Mouse (Mus musculus): ENCODE results near the gene Cd40lg.

The Cd40lg gene

DNA sequence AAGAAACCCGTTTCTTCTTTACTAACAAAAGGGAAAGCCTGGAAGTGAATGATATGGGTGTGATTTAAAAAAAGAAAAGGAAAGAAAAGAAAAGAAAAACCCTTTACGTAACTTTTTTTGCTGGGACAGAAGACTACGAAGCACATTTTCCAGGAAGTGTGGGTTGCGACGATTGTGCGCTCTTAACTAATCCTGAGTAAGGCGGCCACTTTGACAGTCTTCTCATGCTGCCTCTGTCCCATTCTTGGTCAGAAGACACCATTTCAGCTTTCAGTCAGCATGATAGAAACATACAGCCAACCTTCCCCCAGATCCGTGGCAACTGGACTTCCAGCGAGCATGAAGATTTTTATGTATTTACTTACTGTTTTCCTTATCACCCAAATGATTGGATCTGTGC is at the start of gene Cd40lg:
Cd40lg (plus strand) TSS at position 268 of the 400 bp plus-strand sequence.
- no peak for DNase-seq (ENCODE audit: inconsistent age in 2 of 2, low spot score in 1 of 2)

DNA sequence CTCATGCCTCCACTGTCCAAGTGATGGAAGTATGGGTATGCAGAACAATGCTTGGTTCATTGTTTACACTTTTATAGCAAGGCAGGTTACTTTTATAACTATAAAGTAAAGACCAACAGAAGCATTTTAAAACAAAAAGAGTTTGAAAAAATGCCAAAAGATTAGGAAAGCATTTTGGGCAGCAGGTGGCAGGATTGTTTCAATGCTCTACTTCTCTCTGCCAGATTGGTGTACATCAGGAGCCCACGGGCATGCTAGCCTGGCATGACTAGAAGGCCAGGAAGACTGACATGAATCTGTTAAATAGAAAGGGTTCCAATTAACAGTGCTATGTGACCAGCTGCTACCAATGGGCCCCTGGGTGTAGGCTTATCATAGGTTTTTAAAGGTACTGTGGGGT is 45.4 kb upstream of the Cd40lg start:
- DNase-seq (ENCODE audit: inconsistent age in 2 of 2, low spot score in 1 of 2), result no peak

DNA sequence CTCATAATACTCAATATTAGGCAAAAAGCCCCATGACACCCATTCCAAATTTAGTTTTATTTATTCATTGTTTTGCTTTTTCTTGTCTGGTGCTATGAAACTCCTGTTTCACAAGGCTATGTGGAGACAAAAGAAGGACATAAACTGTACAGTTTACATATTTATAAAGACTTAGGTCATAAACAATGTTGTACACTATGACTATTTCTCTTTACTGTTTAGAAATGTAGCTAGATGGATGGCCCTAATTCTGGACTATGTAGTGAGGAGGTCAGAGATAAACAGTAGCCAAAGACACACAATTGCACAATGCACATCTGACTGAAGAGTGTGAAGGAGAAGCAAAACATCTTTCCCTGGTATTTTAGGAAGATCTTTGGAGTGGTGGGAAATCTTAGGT is 40.7 kb upstream of the Cd40lg start:
- DNase-seq (ENCODE audit: inconsistent age in 2 of 2, low spot score in 1 of 2), result no peak

DNA sequence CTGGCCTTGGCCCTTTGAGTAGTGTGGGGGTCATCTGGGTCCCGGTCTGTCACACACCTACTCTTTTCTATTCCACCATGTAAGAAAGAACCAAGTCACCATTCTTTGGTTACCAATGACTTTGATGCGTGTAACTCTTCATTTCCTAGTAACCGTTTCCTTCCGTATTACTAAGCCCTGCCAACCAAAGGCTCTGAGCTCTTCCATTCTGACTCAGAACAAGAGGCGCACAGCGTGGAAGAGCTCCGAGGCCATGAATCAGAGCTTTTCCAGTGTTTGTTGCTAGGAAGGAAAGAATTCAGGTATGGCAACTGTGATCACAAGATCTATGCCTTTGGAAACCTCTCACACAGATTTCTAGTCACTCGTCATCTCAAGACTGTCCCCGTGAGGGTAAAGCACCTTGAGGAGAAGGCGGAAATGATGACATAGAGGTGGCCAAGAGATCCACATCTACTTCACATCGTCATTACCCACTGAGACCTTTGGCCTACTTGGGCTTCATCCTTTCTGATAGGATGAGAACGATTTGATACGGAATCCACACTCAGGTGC is 34.6 kb upstream of the Cd40lg start:
- DNase-seq (ENCODE audit: inconsistent age in 2 of 2, low spot score in 1 of 2), result no peak

DNA sequence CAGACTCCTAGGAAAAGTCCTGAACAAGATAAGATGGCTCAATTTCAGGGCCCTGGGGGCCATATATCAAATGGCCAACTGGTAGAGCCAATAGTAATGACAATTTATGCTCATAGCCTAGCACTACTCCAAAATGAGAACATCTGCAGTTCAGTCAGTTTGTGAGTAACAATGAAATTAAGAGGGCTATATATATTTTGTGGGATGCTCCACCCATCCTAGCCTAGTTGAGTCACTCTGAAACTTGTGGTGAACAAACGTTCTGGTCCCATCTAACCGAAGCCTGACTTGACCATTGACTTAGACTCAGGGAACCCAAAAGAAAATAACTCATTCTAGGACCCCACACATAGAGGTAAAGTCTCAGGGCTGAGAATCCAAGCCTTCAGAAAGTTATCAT is 29.5 kb upstream of the Cd40lg start:
- DNase-seq (ENCODE audit: inconsistent age in 2 of 2, low spot score in 1 of 2), result no peak

DNA sequence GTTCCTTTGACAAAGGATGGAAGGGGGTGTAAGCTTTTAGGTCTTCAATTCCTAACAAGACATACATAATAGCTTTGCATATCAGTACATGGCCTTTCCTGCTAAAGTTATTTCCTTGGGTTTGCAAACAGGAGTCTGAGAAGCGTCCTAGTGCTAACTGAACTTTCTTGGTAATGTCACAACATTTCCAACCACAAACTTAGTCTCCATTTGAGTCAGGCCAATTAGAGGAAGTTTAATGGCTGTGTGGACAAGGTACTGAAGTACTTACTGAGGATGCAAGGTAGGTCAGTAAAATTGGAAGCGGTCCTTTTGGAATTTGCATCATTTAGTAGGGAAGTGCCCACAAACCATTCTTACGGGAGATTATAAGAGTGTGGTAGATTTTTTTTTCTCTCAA is 28.6 kb upstream of the Cd40lg start:
- no peak for DNase-seq (ENCODE audit: inconsistent age in 2 of 2, low spot score in 1 of 2)

DNA sequence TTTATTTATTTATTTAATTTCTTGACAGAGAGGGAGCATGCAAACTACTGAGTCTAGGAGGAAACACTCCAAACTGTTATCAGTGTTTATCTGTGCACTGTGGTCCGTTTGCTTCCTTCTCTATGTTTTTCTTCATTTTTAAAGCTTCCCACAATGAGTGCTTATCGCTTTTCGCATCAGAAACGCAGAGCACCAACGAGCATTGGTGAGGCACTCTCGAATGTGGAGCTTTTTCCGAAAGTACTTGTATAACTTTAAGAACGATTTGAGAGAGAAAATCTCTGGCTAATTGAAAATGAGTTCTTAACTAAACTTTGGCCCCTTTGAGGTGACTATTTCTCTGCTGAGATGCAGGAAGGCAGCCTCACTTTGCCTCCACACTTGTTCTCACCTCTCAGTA is 24.6 kb upstream of the Cd40lg start:
- DNase-seq (ENCODE audit: inconsistent age in 2 of 2, low spot score in 1 of 2), result no peak

DNA sequence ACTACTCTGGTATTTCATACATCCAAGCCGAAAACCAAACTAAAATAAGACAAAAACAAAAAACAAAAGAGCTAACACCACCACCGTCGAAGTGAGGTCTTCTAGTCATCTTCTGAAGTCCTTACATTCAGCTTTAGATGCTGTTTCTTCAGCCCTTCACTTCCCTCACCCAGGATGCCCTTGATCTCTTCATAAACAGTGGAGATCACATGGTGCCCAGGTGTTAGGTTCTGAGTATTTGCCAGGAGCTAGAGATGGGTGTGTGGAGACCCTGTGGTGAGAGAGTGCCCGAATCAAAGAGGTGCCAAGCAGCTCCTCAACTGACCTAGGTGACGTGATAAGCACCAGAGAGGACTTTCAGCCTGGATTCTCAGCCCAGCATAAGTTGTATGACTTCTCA is 22.6 kb upstream of the Cd40lg start:
- no peak for DNase-seq (ENCODE audit: inconsistent age in 2 of 2, low spot score in 1 of 2)

DNA sequence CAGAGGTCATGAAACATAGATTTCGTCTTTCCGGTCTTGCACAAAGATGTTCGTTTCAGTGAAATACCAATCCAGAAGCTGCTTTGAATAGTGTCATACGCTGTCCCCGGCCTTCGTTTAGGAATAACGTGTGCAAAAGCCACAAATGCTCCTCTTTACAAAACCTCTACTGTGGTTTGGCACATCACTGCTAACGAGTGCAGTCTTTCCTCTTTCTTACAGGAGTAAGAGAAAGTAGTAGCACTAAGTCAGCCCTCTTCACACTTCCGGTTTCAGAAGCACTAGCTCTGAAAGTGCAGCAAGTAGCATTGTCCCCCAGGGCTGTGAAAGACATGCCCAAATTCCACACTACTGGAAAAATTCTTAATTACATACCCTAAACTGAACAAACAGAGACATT is 15.6 kb upstream of the Cd40lg start:
- no peak for DNase-seq (ENCODE audit: inconsistent age in 2 of 2, low spot score in 1 of 2)

DNA sequence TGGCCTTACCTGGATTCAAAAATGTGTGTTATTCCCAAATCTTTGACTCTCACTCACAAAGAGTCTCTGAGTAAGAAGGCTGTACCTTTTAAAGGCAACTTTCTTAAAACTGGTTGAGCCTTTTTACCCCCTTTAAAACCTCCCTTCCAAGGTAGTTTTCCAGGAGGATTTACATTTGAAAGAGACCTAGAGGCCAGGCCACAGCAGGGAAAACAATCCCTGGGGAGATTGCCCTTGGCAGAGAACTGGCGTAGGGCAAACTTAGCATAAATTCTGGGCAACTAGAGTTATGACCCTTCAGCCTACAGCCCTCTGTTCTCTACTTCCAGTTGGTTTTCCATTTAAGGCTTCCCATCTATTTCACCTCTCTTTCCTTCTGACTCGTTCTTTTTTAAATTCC is 13.9 kb upstream of the Cd40lg start:
- no peak for DNase-seq (ENCODE audit: inconsistent age in 2 of 2, low spot score in 1 of 2)

DNA sequence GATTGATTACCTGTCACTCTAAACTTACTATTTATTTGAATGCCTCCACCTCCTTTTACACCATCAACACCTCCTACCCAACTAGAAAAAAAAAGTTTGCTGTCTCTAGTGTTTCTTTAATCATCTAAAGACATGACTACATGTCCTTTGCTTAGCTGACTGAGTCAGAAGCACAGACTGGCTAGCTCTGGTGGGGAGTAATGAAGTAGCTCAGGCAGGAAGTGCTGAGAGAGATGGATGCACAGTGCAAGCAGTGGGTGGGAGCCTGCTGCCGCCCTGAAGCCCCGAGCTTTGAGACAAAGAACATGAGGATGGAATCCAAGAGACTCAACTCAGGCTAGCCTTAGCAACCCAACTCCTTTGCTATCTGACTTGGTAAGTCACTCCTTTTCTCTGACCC is 11.5 kb upstream of the Cd40lg start:
- no peak for DNase-seq (ENCODE audit: inconsistent age in 2 of 2, low spot score in 1 of 2)

DNA sequence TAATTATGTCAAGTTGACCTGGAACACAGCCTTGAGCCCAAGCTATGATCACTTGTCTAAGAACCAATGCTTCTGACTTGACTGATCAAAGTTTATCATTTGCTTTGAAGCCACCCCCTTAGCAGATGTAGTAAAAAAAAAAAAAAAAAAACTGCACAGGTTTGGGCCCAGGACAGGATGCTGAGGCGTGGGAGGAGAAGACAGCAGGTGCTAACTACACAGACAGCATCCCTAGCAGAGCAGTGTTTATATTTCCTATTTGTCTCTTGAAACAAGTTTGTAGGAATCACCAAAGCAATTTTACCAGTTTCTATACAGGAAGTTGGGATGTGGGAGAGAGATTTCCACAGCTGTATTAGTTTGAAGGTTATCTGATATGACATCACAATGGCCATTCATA is 1.4 kb upstream of the Cd40lg start:
- no peak for DNase-seq (ENCODE audit: inconsistent age in 2 of 2, low spot score in 1 of 2)

DNA sequence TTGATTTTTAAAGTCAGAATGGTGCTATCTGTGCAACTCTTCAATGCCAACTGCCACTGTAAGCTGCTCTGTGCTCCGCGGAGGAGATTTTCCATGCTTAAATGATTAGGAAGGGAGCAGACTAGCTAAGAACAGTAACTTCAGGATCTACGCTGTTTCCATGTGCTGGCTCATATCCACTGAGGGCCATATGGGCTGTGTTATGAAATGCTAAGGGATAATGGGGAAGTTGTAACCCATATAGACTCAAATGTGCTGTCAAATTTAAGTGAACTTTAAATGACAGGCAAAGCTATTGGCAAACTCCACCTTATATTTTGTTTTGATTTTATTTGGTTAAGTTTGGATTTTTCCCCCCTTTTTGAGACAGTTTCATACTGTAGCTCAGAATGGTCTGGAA is 919 bp downstream of the Cd40lg start:
- no peak for DNase-seq (ENCODE audit: inconsistent age in 2 of 2, low spot score in 1 of 2)

DNA sequence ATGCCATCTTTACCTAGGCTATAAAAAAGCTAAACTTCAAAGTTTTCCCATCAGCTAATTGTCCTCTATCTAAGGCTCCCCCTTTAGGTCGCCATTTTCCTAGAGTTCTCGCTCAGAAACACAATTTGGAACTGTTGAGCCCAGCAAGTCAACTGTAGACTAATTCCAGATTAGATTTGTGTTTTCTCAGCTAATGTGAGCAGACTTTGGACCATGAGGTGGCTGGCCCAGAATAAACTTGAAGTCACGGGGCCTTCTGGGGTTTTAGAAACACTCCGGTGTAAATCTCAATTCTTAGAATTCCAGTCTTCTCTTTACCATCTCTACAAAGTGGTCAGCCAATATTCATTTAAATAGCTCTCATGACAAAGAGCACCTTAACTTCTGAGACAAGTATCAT is 3.6 kb downstream of the Cd40lg start:
- no peak for DNase-seq (ENCODE audit: inconsistent age in 2 of 2, low spot score in 1 of 2)

DNA sequence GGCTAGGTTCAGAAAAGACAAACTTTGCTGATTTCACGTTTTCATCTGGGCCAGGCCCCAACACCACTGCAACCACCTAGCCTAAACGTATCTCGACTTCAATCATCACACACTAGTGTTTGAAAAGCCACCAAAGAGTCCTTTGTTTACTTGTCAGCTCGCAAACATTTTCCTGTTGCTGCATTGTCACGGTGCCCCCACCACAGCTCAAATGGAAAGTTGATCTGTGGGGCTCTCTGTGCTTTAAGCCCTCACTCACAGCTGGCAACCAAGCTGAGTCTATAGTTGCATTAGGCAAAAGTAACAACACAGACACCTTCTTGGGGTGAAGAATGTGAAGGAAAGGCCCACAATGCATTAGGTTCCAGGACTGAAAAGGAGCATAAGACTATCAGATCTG is 4.3 kb downstream of the Cd40lg start:
- DNase-seq (ENCODE audit: inconsistent age in 2 of 2, low spot score in 1 of 2), result no peak

DNA sequence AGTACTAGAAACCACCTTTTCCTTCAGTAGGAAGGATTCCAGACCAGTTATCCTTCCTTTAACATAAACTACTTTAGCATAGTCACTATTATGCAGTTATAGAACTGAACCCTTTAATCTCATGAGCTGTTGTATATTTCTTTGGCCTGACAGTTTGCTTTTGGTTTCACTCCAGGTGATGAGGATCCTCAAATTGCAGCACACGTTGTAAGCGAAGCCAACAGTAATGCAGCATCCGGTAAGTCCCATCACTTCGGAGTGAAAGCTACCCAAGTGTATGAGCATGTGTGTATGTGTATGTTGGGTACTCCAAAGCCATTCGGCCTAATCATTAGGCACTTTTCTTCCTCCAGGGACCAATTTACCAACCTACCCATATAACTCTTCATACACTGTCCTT is 7.6 kb downstream of the Cd40lg start:
- DNase-seq (ENCODE audit: inconsistent age in 2 of 2, low spot score in 1 of 2), result no peak

DNA sequence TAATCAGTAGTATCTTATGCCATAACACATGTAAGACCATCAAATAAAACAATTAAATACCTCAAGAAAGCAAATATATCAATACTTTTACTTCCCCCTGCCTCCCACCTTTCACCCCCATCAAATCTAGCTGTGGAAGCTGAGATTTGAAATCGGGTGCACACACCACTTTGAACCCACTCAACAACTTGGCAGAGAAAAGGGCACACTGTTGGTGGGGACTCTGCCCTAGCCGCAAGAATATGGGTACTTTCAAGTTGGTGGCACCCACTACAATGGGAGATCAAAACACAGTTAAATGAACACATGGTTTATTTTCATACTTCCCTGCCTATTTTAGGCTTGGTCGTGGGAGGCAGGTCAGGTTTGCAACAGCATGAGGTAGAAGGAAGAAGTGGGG is 9.9 kb downstream of the Cd40lg start:
- no peak for DNase-seq (ENCODE audit: inconsistent age in 2 of 2, low spot score in 1 of 2)

DNA sequence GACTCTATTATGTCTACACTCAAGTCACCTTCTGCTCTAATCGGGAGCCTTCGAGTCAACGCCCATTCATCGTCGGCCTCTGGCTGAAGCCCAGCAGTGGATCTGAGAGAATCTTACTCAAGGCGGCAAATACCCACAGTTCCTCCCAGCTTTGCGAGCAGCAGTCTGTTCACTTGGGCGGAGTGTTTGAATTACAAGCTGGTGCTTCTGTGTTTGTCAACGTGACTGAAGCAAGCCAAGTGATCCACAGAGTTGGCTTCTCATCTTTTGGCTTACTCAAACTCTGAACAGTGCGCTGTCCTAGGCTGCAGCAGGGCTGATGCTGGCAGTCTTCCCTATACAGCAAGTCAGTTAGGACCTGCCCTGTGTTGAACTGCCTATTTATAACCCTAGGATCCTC is 11.4 kb downstream of the Cd40lg start:
- no peak for DNase-seq (ENCODE audit: inconsistent age in 2 of 2, low spot score in 1 of 2)

DNA sequence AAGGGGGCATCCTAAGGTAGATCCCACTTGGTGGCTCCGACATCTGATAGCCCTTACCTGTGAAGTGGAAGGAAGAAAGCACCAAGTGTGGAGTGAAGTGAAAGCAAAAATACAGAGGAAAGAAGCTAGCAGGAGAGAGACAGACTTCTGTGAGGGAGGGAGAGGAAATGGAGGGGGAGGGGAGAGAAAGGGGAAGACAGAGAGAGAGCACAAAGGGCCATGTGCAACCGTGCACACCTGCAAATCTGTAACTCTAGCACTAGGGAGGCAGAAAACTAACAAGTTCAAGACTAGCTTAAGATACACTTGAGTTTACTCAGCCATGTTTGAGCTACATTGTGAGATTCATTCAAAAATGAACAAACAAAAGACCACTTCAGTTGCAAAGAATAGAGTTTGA is 16.2 kb downstream of the Cd40lg start:
- no peak for DNase-seq (ENCODE audit: inconsistent age in 2 of 2, low spot score in 1 of 2)

DNA sequence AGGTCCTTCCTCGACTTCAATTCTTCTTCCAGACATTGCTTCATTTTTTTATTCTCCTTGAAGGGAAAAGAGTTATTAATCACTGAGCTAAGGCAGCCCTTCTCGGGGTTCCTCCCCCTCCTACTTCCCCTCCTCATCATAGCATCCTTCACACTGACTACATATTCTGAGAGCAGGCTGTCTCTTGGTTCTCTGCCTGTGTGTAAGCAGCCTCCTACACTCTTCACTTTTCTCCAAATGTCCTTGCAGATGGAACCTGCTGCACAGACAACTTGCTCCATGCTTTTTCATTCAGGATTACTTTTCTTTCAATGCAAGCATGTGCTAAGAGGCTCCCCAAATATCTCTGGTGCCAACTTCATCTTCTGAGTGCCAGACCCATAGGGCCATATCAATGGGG is 21.7 kb downstream of the Cd40lg start:
- no peak for DNase-seq (ENCODE audit: inconsistent age in 2 of 2, low spot score in 1 of 2)

DNA sequence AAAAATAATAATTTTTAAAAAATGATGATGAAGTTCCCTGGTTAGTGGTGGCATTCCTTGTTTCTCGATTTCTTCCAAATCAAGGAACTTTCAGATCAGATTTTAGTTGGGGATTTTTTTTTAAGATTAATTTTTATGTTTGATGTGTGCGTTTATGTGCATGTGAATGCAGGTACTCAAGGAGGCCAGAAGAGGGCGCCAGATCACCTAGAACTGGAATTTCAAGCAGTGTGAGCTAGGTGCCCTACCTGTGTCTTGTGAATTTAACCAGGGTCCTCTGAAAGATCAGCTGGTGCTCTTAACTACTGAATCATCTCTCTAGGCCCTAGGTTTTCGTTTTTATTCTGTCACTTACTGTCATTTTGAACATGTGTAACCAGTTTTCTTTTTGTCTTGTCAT is 24.0 kb downstream of the Cd40lg start:
- DNase-seq (ENCODE audit: inconsistent age in 2 of 2, low spot score in 1 of 2), result no peak

DNA sequence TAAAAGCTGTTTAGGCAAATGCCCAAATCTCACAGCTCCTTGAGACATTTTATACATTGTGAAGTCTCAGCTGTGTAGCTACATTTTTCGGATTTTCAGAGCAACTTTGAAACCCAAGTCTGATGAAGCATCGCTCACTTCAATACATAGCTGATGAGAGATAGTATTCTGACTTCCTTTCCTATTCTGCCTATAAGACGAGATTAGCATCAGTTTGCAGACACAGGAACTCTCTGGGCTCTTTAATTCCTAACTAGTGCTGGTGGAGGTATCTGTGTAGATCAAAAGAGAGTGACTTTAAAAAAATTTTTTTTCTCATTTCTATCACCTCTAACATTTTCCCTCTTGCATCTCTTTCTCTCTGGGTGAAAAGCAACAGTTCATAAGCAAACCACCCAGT is 26.6 kb downstream of the Cd40lg start:
- DNase-seq (ENCODE audit: inconsistent age in 2 of 2, low spot score in 1 of 2), result no peak

DNA sequence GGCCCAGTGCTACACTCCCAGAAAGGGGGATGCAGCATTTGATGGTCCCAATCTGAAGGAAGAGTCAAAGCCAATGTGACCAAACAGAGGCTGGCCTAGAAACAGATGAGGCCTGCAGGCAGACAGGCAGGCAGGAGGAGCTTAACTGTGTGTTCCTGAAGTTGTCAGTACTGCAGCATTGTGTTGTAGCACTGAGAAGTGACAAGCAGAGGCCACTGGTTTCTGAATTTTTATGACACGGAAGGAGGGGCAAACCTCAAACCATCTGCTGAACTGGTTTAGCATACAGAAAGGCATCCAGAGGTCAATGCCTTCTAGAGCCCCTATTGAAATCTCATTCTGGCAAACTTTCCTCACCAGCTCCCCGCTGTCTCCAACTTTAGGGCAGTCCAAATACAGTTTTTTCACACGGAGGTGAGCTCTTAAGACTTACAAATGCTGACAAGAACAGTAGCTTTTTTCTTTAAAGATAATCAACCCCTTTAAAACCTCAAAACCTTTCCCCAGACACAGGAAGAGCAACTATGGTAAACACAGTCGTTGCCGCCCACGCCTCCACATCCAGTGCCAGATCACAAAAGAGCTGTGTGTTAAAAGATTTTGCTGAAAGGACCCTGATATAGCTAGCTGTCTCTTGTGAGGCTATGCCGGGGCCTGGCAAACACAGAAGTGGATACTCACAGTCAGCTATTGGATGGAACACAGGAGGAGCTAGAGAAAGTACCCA is 41.5 kb downstream of the Cd40lg start:
- no peak for DNase-seq (ENCODE audit: inconsistent age in 2 of 2, low spot score in 1 of 2)
